Mouse (Mus musculus): ENCODE measurements around the gene Gm49394.

DNA sequence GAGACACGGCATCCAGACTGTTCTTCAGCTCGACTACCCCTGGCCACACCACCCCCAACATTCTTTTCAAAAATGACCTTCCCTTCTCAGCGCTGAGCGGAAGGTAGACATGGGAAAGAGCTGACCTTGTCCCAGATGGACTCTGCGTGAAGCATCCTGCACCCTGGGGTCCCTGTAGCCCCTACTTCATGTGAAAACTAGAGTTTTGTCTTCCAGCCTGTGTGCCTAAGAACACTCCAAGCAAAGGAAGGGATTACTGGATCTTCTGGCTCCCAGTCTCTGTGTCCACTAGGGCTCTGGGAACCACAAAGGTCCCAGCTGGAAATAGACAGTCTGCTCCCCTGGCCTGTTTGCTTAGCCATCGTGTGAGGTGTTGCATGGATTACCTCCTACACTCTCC is 5.4 kb upstream of the Gm49394 start:
- TF ChIP-seq MAZ (IDR thresholded peaks at IDR 0.05; ENCODE audit: low read depth, low read length) (no peak), UBTF (IDR thresholded peaks at IDR 0.05; ENCODE audit: low read depth, low read length) (no peak), CTCF (conservative IDR thresholded peaks at IDR 0.05 in 1 of 2, IDR thresholded peaks at IDR 0.05 in 1 of 2; ENCODE audit: low read depth in 2 of 2, low read length in 2 of 2) (no peak), EP300 (IDR thresholded peaks at IDR 0.05; ENCODE audit: low read length) (no peak), POLR2A (IDR thresholded peaks at IDR 0.05; ENCODE audit: low read depth, low read length) (no peak), USF1 (IDR thresholded peaks at IDR 0.05; ENCODE audit: low read depth, low read length) (no peak), MAX (IDR thresholded peaks at IDR 0.05; ENCODE audit: low read length) (no peak), E2F4 (IDR thresholded peaks at IDR 0.05; ENCODE audit: insufficient replicate concordance, low read depth, low read length) (no peak), KAT2A (IDR thresholded peaks at IDR 0.05; ENCODE audit: insufficient replicate concordance, low read length) (no peak), ELF1 (IDR thresholded peaks at IDR 0.05; ENCODE audit: low read depth, low read length) (no peak)

All from CH12.LX (cell line).